Mouse (Mus musculus) embryo, embryonic 11.5 days (tissue): ENCODE measurements around the gene Proca1.

ENCODE experiments used
- DNase-seq: peaks from one replicate; pipeline ENCODE4 v3.0.0-alpha.2; 2012; ENCODE audit warnings: low read depth, low spot score

The Proca1 gene

DNA sequence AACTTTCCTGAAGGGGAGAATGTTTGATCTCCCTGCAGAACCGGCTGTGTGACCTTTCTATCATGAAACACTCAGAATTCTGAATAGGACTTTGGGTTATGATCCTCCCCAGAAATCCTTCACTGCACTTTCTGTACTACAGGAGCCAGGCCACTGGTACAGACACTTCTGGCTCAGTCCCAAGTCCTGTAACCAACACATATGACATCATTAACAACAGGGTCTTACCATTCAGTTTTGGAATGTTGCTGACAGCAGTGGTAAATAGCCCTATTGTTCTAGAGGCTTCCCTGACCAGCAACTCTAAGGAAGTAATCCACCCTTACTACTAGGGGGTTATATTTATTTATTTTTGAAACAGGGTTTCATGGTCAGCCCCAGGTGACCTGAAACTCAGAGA is at the start of gene Proca1:
TSS of gene Proca1 (plus strand) at position 280 of the 400 bp plus-strand sequence.
- DNase-seq = no peak

- no peak for DNase-seq
Measured at GRCm38 (mm10) chr11:78143520-78143919, 49.7 kb upstream of the Proca1 start.

DNA sequence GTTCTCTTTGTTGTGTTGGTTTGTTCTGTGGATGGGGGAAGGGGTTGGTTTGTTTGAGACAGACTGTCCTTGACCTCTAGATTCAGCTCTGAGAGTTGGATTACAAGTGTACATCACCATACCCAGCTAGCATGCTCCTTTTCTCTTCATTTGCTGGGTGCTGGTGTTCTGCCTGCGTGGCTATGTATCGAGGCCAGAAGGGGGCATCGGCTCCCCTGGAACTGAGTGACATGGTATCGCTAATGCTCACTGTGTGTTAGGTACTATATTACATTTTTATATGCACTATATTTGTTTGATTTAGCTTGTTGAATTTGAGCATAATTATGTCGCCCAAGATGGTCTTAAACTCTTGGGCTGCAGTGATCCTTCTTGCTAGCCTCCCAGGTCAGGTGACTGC is 47.0 kb upstream of the Proca1 start:
- DNase-seq = no peak

- DNase-seq = no peak
Measured at GRCm38 (mm10) chr11:78146707-78147543, 46.3 kb upstream of the Proca1 start.

DNA sequence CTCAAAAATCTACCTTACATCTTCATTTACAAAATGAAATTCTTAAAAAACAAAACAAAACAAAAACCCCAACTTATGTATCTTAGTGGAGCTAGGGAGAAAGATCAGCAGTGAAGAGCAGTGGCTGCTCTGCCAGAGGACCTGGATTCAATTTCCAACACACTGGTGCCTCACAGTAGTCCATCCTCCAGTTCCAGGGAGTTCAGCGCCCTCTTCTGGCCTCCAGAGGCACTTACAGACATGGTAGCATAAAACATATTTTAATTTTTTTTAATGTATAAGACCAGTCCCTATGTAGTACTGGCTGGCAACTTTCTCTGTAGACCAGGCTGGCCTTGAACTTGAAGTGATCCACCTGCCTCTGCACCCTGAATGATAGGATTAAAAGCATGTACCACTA is 42.0 kb upstream of the Proca1 start:
- no peak for DNase-seq

GRCm38 (mm10) chr11:78152299-78153231 is 40.6 kb upstream of the Proca1 start:
- no peak for DNase-seq

DNA sequence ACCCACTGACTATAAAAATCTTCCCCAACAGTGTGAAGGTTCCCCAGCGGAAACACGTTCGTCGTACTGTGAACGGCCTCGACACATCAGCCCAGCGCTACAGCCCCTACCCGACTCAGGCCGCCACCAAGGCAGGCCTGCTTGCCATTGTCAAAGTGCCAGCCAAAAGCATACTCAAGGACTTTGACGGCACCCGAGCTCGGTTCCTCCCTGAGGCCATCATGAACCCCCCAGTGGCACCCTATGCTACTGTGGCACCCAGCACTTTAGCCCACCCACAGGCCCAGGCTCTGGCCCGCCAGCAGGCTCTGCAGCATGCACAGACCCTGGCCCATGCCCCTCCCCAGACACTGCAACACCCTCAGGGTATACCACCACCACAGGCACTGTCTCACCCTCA is 39.4 kb upstream of the Proca1 start:
- no peak for DNase-seq

GRCm38 (mm10) chr11:78155674-78156073 is 37.5 kb upstream of the Proca1 start:
- DNase-seq = no peak

DNA sequence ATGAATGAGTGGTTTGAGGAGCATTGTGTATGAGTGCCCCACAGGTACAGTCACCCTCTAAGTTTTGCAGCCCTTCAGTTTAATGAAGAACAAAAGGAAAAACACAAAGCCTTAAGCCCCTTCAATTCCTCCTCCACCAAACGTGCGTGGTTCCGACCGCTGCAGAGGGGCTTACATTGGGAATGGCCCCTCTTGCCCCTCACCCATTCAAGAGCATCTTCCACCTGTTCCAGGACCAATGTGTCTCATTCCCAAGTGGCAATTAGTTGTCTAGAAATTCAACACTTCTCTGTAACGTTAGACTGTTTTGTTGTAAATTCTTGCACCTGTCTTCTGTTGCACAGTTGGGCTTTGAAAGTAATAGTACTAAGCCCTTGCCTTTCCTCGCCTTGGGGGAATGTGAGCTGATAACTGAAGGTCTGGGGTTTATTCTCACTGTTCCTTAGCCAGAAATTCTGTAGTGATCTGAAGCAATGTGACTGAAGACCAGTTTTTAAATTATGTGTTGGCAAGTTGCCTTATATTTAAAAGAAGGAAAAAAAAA is 37.0 kb upstream of the Proca1 start:
- DNase-seq = no peak

DNA sequence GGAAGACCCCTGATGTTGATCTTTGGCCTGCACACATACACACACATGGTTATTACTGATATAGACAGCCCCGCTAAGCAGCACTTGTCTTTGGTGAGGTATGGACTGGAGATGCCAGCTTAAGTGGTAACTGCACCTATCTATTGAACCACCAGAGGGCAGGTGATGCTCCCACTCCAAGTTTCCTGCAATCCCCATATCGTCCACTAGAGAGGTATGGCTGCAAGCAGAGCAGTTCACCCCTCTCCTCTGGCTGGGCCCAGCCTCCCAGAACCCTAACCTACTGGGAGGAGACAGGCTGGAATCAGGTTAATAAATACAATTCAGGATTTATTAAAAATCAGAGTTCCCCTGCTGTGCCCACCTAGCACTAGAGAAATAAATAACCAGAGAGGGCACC is 34.1 kb upstream of the Proca1 start:
- peak; percentile 75 for DNase-seq

- DNase-seq = no peak
Measured at GRCm38 (mm10) chr11:78159557-78159956, 33.6 kb upstream of the Proca1 start.

DNA sequence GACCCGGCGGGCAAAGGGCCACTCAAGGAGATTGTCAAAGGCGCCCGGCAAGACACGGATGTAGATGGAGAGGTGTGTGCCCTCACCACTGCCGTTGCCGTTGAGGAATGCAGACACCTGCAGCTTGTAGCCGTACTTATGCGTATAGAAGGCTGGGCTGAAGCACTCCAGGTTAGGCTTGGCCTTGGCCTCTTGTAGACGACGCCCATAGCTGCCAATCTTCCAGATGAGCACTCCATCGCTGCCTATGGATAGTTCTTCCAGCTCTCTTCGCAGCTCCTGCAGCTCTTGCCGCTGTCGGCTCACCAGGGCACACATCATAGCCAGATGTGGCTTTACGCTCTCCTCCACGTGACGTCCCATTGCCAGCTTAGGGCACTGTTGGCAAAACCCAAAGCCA is 33.0 kb upstream of the Proca1 start:
- DNase-seq = no peak

DNA sequence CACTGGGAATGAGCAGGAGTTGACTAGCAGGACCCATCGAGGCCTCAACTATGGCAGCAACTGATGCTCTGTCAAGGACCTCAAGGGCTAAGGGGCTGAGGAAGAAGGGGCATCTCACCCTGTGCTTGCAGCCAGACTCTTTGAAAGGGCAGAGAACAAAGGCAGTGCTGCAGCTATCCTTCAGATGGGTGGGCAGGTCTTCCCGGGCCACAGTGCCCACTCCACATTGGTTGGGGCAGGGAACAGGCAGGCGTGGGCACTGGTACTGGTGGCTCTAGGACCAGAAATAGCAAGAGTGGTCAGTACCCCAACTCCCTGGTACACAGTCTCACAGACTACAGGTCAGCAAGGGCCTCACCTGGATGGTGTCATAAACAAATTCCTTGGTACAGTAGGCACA is 32.5 kb upstream of the Proca1 start:
- DNase-seq = no peak

- DNase-seq = no peak
Measured at GRCm38 (mm10) chr11:78161169-78161568, 32.0 kb upstream of the Proca1 start.

DNA sequence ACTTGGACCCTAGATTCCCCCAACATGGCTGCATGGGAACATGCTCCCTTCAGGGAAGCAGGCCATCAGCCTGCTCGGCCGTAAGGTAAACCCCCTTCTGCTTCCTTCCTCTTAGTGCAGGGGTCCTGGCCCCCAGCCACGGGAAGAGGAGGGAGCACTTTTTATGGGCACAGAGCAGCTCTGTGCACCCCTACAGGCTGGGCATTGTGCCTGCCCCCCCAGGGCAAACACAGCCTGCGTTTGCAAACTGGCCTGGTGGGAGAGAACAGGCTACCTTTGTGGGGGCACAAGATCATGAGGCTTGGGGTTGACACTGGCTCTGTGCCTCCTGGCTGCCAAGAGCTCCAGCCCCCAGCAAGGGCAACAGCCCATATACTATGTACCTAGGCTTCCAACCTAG is 31.2 kb upstream of the Proca1 start:
- no peak for DNase-seq

GRCm38 (mm10) chr11:78162504-78162903 is 30.7 kb upstream of the Proca1 start:
- DNase-seq = no peak

DNA sequence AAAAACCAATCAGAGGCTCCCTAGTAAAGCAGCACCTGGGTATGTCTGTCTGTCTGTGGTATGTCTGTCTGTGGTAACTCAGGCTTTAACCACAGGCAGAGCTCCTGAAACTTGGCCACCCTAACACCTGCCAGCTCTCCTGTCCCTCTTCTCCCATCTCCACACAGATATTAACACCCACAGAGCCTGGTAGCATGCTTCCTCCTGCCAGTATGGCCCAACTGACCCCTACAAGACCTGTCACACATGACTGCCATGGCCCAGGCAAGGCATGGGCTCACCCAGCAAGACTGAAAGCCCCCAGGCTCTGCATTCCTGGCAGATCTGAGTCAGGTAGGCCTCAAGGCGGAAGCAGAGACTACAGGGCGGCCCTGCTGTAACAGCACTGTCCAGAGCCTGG is 30.1 kb upstream of the Proca1 start:
- DNase-seq = no peak

DNA sequence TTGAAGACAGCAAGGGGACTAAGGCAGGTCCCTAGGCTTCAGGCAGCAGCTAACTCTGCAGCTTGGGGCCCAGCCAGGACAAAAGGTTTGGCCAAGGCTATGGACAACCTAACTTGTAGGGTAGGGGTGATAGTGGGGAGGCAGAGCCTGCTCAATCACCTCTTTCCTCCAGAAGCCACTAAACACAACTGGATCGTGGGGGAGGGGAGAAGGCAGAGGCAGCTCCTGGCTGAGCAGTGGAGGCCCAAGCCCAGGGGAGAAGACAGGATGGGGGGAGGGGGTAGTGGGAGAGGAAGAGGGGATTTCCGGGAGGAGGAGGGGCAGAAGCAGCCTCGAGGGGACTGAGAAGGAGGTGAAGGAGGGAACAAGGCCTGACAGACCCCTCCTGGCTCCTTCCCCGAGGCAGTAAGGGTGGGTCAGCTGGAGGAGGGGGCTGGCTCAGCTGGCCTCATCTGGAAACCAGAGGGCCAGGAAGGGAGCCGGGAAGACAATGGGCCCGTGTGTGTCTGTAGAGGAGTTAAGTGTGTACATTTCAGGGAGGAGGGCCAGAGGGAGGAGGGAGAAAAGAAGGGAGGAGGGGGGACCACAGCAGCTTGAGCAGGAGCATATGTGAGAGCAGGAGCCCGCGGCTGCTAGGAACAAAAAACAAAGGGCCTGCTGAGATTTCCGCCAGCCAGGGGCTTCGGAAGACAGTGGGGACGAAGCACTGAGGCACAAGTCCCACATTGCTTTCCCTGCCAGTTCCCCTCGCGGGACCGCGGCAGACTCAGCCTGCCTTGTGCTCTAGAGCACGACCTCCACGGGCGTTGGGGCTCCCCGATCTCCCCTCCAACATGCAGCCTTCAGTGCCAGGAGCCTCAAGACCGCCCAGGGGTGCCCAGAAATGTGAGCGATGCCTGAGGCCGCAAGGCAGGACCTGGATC is 29.2 kb upstream of the Proca1 start:
- peak; percentile 73 for DNase-seq

DNA sequence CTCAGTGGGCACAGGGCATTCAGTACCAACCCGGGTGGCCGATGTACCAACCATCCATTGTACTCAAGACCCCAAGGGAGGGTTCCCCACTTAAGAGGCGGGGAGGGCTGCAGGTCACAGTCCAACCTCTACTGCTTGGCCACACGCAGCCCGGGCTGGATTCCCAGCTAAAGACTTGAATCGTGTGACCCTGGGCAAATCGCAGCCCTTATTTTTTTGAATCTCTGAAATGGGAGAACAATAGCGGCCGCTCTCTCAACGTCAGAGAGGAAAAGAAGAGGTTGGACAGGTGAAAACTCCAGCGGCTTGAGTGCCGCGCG is 28.6 kb upstream of the Proca1 start:
- no peak for DNase-seq

- DNase-seq = peak; percentile 82
Measured at GRCm38 (mm10) chr11:78164924-78165760, 28.1 kb upstream of the Proca1 start, which contains the start of gene Traf4. Gene Traf4, minus strand, starts transcription at chr11:78165589.

DNA sequence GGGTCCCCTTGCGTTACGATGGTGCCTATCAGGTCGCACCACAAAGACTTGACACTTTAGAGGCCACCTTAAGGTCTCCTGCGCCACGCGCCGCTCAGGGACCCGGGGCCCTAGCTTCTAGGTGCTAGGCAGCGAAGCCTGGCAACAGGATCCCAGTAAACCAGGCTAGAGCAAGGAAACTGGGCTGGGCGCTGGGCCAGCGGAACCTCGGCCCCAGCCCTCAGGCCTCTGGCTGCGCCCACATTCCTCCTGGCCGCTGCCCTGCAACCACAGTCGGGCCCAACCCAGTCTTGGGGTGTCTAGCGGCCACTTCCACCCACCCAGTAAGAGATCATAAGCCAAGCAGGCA is 27.5 kb upstream of the Proca1 start:
- no peak for DNase-seq
